Mouse (Mus musculus) forebrain, postnatal 0 days (tissue): ENCODE data around the gene Krt7. TPM values are rescaled to one million over a fixed set of nuclear protein-coding genes. Genes with fewer than 3 reads are reported as not detected.

Experiments
- ATAC-seq: fragments of 200-750 bp; cut with Nextera tagmentation; 2 replicates; pipeline ENCODE4 v1.8.0; 2017; ENCODE audit warnings: mild to moderate bottlenecking, moderate library complexity
- DNase-seq: peaks from one replicate; pipeline ENCODE4 v3.0.0-alpha.2; 2015
- H3K27ac ChIP-seq: fragments of 300-500 bp; sonication (generic); 2 replicates; pipeline ENCODE4 v1.5.1; 2014; ENCODE audit warnings: low read depth, mild to moderate bottlenecking, antibody characterized with exemption, low read length, moderate library complexity, mixed read lengths
- H3K27me3 ChIP-seq: fragments of 300-500 bp; sonication (generic); 2 replicates; pipeline ENCODE4 v1.6.1; 2014; ENCODE audit warnings: mild to moderate bottlenecking, low read length, mixed read lengths; ENCODE audit not compliant: insufficient read depth
- H3K36me3 ChIP-seq: fragments of 300-500 bp; sonication (generic); 2 replicates; pipeline ENCODE4 v1.6.1; 2014; ENCODE audit warnings: mild to moderate bottlenecking, moderate library complexity; ENCODE audit not compliant: insufficient read depth
- H3K4me1 ChIP-seq: fragments of 300-500 bp; sonication (generic); 2 replicates; pipeline ENCODE4 v1.6.1; 2014; ENCODE audit warnings: antibody characterized with exemption; ENCODE audit not compliant: insufficient read depth
- H3K4me2 ChIP-seq: fragments of 300-500 bp; sonication (generic); 2 replicates; pipeline ENCODE4 v1.6.1; 2014; ENCODE audit warnings: low read depth, mild to moderate bottlenecking, moderate library complexity
- H3K4me3 ChIP-seq: fragments of 300-500 bp; sonication (generic); 2 replicates; pipeline ENCODE4 v1.5.1; 2014; ENCODE audit warnings: low read depth, low read length, mixed read lengths
- H3K9ac ChIP-seq: fragments of 300-500 bp; sonication (generic); 2 replicates; pipeline ENCODE4 v1.6.1; 2014; ENCODE audit warnings: mild to moderate bottlenecking
- H3K9me3 ChIP-seq: fragments of 300-500 bp; sonication (generic); 2 replicates; pipeline ENCODE4 v1.6.1; 2016; ENCODE audit warnings: low read length
- CTCF ChIP-seq: sonication (generic); IDR thresholded peaks from 2 replicates; pipeline ENCODE4 v1.5.1; 2016; ENCODE audit warnings: antibody characterized with exemption, control low read depth, low read depth
- WGBS: fragments of 180-500 bp; shearing (Covaris S2); extraction: QIAGEN DNeasy Blood & Tissue Kit; methylation state at CpG from one replicate; pipeline ENCODE4 v1.1.7; 2014; 5-methylcytosine and 5-hydroxymethylcytosine counted together
- polyA plus RNA-seq: library from polyadenylated mRNA; unstranded; fragments of >200 nt; fragmentation: Nextera tagmentation; extraction: Ambion mirVana; gene quantifications from 2 replicates; pipeline ENCODE4 v1.2.1, GENCODE M21; 2015
- total RNA-seq: library from RNA; depleted of rRNA; stranded (reverse); fragments of >200 nt; gene quantifications from 2 replicates; pipeline ENCODE4 v1.2.3, GENCODE M21; 2014

Gene Krt7
- total and polyA plus RNA-seq, 2 experiments from 2014 or later: 0.24 to 0.29 TPM

DNA sequence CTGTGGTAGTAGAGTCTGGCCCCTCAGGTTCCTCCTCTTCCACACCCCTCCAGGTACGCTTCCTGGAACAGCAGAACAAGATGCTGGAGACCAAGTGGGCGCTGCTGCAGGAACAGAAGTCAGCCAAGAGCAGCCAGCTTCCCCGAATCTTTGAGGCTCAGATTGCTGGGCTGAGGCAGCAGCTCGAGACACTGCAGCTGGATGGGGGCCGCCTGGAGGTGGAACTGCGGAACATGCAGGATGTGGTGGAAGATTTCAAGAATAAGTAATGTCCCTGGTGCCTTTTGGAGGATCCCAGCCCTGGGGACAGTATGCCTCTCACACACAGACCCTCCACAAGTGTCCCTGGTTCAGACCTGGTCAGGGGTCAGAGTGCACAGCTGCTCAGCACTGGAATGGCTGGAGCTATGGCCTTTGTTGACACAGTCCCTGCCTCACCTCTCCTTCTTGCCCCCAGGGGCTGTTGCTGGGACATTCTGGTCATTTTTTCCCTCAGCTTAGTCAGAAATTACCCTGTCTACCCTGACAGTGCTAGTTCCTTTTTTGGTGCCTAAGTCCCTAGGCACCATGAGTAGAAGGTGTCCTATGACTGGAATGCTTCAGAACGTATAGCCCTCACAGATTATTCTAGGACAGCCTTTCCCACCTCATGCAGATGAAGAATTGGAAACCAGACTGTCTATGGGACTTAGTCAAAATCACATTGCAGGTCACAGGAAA is 3.2 kb downstream of the Krt7 start:
- 60% methylated on average over 7 of the region's 7 CpGs for WGBS
- H3K36me3 ChIP-seq: no peaks in the 10 kb centered on the region
- TF ChIP-seq CTCF: no peak
- DNase-seq: no peak
- H3K4me2 ChIP-seq: no peak overlapping the region
- H3K9ac ChIP-seq: no peak overlapping the region
- ATAC-seq: no peak
- H3K27me3 ChIP-seq: peaks cover 6% of the 10 kb centered on the region
- H3K9me3 ChIP-seq: no peaks in the 10 kb centered on the region
- no peak overlapping the region for H3K4me3 ChIP-seq
- H3K4me1 ChIP-seq: no peaks in the 10 kb centered on the region
- no peak overlapping the region for H3K27ac ChIP-seq

DNA sequence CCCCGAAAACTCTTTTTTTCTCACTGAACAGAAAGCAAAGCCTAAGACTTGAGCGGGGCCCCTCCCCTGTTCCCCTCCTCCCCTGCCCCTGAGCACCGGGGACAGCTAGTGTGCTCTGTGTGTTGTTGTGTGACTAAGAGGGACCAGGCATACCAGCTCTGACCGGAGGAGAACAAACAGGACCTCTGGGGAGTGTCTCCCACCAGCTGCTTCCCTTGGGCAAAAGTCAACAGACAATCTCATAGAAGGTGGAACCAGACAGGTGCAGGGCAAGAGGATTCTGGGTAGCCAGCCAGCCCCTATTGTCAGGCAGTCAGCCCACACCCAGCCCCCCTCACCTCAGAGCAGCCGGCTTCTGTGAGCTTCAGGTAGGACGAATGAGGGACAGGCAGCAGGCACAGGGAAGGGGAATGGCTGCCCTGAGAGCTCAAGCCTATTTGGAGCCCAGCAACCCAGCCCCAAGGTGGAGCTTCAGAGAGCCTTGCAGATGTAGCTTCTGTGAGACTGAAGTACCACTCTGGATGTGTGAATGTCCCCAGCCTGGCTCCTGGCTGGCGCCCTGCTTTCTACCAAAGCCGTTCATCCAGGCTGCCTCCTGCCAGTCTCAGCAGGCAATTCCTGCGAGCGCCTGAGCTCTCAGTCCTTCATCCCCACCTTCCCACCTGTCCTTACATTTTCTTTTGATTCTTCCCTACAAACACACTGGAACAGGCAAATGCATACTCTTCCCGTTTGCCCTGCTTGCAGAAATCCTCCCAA is 4.1 kb downstream of the Krt7 start:
- ATAC-seq: no peak
- no peak for DNase-seq
- Histone ChIP-seq H3K4me2 (no peak overlapping the region), H3K27ac (no peak overlapping the region), H3K4me3 (no peak overlapping the region), H3K4me1 (no peaks in the 10 kb centered on the region), H3K9ac (no peak overlapping the region), H3K9me3 (no peaks in the 10 kb centered on the region), H3K27me3 (peaks cover 6% of the 10 kb centered on the region), H3K36me3 (no peaks in the 10 kb centered on the region)
- TF ChIP-seq CTCF: no peak
- 38% methylated on average over 11 of the region's 11 CpGs for WGBS

DNA sequence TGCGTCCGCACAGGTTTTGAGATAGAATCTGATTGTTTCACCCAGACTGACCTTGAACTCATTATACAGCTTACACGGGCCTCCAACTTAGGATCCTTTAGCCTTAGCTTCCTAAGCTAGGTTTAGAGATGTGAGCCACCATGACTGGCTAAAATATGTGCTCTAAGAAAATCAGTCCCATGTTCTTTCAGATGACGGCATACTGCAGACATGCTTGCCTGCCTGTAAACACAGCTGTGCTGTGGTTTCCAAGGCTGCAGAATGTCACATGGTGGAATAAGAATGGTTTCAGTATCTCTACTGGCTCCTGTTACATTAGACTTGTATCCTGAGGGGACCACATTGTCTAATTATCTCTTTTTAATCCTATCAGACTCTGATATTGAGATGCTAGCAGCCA is 8.1 kb downstream of the Krt7 start:
- H3K4me1 ChIP-seq: no peaks in the 10 kb centered on the region
- WGBS: 74% methylated on average over 4 of the region's 4 CpGs
- no peaks in the 10 kb centered on the region for H3K9me3 ChIP-seq
- H3K9ac ChIP-seq: no peak overlapping the region
- no peak overlapping the region for H3K4me3 ChIP-seq
- no peaks in the 10 kb centered on the region for H3K27me3 ChIP-seq
- DNase-seq (peak; percentile 49), ATAC-seq (peak; percentile 90)
- TF ChIP-seq CTCF: no peak
- no peaks in the 10 kb centered on the region for H3K36me3 ChIP-seq
- H3K27ac ChIP-seq: no peak overlapping the region
- H3K4me2 ChIP-seq: no peak overlapping the region

GRCm38 (mm10) chr15:101420903-101421302 is 10.1 kb downstream of the Krt7 start:
- Histone ChIP-seq H3K4me2 (no peak overlapping the region), H3K36me3 (no peaks in the 10 kb centered on the region), H3K9ac (no peak overlapping the region), H3K27me3 (no peaks in the 10 kb centered on the region), H3K4me1 (no peaks in the 10 kb centered on the region), H3K4me3 (no peak overlapping the region), H3K27ac (no peak overlapping the region), H3K9me3 (no peaks in the 10 kb centered on the region)
- TF ChIP-seq CTCF: peak; percentile 50
- WGBS: 48% methylated on average over 6 of the region's 6 CpGs
- ATAC-seq (no peak), DNase-seq (peak; percentile 32)

- Histone ChIP-seq H3K4me3 (no peak overlapping the region), H3K27ac (no peak overlapping the region), H3K9me3 (no peaks in the 10 kb centered on the region), H3K4me2 (no peak overlapping the region), H3K27me3 (no peaks in the 10 kb centered on the region), H3K4me1 (no peaks in the 10 kb centered on the region), H3K36me3 (no peaks in the 10 kb centered on the region), H3K9ac (no peak overlapping the region)
- WGBS: 23% methylated on average over 5 of the region's 5 CpGs
- no peak for ATAC-seq
- DNase-seq: no peak
- TF ChIP-seq CTCF: no peak
Observed at GRCm38 (mm10) chr15:101424914-101425313, 14.1 kb downstream of the Krt7 start.

DNA sequence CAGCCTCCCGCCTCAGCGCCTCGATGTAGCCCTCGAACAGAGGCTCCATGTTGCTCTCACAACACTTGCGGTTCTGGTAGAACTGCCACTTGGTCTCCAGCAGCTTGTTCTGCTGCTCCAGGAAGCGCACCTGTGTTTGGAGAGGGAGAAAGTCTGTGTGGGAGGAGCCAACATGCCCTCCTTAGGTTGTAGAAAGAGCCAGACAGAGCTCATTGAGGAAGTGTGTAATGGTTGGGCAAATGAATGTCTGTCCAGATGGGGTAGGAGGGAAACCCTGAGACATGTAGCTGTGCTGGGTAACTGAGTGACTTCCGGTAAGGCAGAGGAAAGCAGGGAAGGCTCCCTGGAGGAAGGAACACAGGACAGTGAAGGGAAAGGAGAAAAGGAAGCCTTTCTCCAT is 25.8 kb downstream of the Krt7 start:
- DNase-seq: no peak
- Histone ChIP-seq H3K27ac (no peak overlapping the region), H3K4me2 (no peak overlapping the region), H3K9ac (no peak overlapping the region), H3K4me1 (peaks cover 5% of the 10 kb centered on the region; the same call in 1 of the 2 replicates), H3K36me3 (no peaks in the 10 kb centered on the region), H3K4me3 (no peak overlapping the region), H3K27me3 (no peaks in the 10 kb centered on the region), H3K9me3 (no peaks in the 10 kb centered on the region)
- TF ChIP-seq CTCF: no peak
- WGBS: 91% methylated on average over 7 of the region's 7 CpGs
- ATAC-seq: no peak

- Histone ChIP-seq H3K4me2 (peak within 1 kb of the TSS; percentile 66), H3K27ac (no peak within 1 kb of the TSS), H3K4me1 (peaks cover 5% of the 10 kb centered on the region; the same call in 1 of the 2 replicates), H3K4me3 (peak within 1 kb of the TSS; percentile 31), H3K9ac (peak within 1 kb of the TSS; percentile 40), H3K27me3 (no peaks in the 10 kb centered on the region), H3K9me3 (no peaks in the 10 kb centered on the region), H3K36me3 (no peaks in the 10 kb centered on the region)
- no peak for TF ChIP-seq CTCF
- DNase-seq (no peak), ATAC-seq (peak; percentile 23; the same call in 1 of the 2 replicates)
- WGBS: 4% methylated on average over 31 of the region's 34 CpGs
Observed at GRCm38 (mm10) chr15:101438555-101438954, 27.7 kb downstream of the Krt7 start, which contains the start of gene Krt87. Gene Krt87 (minus strand): TSS chr15:101438804.
